Mouse (Mus musculus): Measurements from ENCODE around the gene Srr. TPM values are rescaled to one million over a fixed set of nuclear protein-coding genes. Genes with fewer than 3 reads are reported as not detected.

The Srr gene
- total and polyA plus RNA-seq, 2 experiments: 24.2 to 31.9 TPM

DNA sequence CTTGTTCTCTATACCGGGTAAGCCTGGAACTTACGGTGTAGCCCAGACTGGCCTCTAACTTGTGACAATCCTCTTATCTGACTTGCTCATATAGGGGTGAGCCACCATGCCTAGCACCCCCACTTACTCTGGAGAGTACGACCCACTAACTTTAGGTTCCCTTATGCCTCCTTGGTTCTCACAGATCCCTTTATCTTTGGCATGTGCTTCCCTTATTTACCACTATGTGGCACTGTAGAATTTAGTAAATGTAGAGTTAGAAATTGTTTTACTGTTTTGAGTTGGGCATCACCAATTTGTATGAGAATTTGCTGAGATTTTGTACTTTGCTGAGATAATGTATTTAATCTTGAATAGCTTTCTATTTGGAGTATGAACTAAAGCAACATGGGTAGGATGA is 20.6 kb upstream of the Srr start:
- peak; percentile 39 for DNase-seq (ENCODE audit: extremely low read depth, low read depth, low spot score)
- peaks cover 30% of the 10 kb centered on the region for H3K36me3 ChIP-seq (ENCODE audit: control insufficient read depth, insufficient read depth, low read length)
- WGBS: 83% methylated on average over 3 of the region's 3 CpGs

DNA sequence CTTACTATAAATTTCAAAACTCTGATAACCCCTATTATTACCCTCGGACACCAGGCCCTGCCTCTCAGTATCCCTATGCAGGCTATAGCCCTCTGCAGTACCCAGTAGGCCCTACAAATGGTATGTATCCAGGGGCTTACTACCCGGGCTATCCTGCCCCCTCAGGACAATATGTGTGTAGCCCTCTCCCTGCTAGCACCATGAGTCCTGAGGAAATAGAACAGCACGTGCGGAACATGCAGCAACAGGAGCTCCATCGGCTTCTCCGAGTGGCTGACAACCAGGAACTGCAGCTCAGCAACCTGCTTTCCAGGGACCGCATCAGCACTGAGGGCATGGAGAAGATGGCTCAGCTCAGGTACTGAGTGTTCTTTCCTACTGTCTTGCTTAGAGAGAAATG is 4.6 kb upstream of the Srr start:
- Histone ChIP-seq H3K27ac (replicated peaks; ENCODE audit: insufficient read depth, low read depth, low read length) (no peak overlapping the region), H3K27me3 (ENCODE audit: control insufficient read depth, insufficient read depth, low read length) (no peaks in the 10 kb centered on the region), H3K36me3 (ENCODE audit: control insufficient read depth, insufficient read depth, low read length) (peaks cover 32% of the 10 kb centered on the region), H3K79me2 (ENCODE audit: control insufficient read depth, insufficient read depth, low read length) (peaks cover 13% of the 10 kb centered on the region; the same call in 1 of the 2 replicates), H3K4me3 (ENCODE audit: insufficient read depth, low read depth, low read length) (no peak overlapping the region), H3K9ac (ENCODE audit: low read depth, low read length) (no peak overlapping the region), H3K4me1 (ENCODE audit: control insufficient read depth, insufficient read depth, low read length) (peaks cover 4% of the 10 kb centered on the region; the same call in 1 of the 2 replicates)
- DNase-seq (ENCODE audit: extremely low read depth, low read depth, low spot score): no peak
- 95% methylated on average over 7 of the region's 7 CpGs for WGBS
- no peak for TF ChIP-seq POLR2A (IDR thresholded peaks at IDR 0.05; ENCODE audit: extremely low read depth, insufficient read depth, low read length)
- no peak for TF ChIP-seq CTCF (IDR thresholded peaks at IDR 0.05; ENCODE audit: low read depth, low read length)

More for the DNA sequence above, 20.6 kb upstream of the Srr start:
- Histone ChIP-seq H3K4me3 (ENCODE audit: insufficient read depth, low read depth, low read length) (no peak overlapping the region), H3K27me3 (ENCODE audit: control insufficient read depth, insufficient read depth, low read length) (no peaks in the 10 kb centered on the region), H3K9ac (ENCODE audit: low read depth, low read length) (no peak overlapping the region), H3K79me2 (ENCODE audit: control insufficient read depth, insufficient read depth, low read length) (no peaks in the 10 kb centered on the region), H3K27ac (replicated peaks; ENCODE audit: insufficient read depth, low read depth, low read length) (no peak overlapping the region), H3K4me1 (ENCODE audit: control insufficient read depth, insufficient read depth, low read length) (peaks cover 4% of the 10 kb centered on the region; the same call in 1 of the 2 replicates)
- TF ChIP-seq POLR2A (IDR thresholded peaks at IDR 0.05; ENCODE audit: extremely low read depth, insufficient read depth, low read length): no peak
- no peak for TF ChIP-seq CTCF (IDR thresholded peaks at IDR 0.05; ENCODE audit: low read depth, low read length)

DNA sequence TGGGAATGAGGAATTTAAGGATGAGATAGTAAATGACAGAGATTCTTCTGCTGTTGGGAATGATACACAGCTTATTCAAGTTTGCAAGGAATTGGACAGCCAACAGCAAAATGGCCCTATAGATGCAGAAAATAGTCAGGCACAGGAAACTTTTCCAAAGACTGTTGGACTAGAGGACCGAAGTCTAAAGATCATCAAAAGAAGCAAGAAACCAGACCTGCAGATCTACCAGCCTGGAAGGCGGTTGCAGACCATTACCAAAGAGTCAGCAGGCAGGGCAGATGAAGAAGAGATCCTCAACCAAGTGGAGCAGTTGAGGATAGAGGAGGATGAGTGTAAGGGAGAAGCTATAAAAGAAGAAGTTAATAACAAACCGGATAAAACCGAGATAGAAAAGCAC is 3.4 kb upstream of the Srr start:
- DNase-seq (ENCODE audit: extremely low read depth, low read depth, low spot score): peak; percentile 64
- Histone ChIP-seq H3K79me2 (ENCODE audit: control insufficient read depth, insufficient read depth, low read length) (peaks cover 13% of the 10 kb centered on the region; the same call in 1 of the 2 replicates), H3K4me3 (ENCODE audit: insufficient read depth, low read depth, low read length) (no peak overlapping the region), H3K36me3 (ENCODE audit: control insufficient read depth, insufficient read depth, low read length) (peaks cover 22% of the 10 kb centered on the region), H3K27me3 (ENCODE audit: control insufficient read depth, insufficient read depth, low read length) (no peaks in the 10 kb centered on the region), H3K4me1 (ENCODE audit: control insufficient read depth, insufficient read depth, low read length) (peaks cover 4% of the 10 kb centered on the region; the same call in 1 of the 2 replicates), H3K27ac (replicated peaks; ENCODE audit: insufficient read depth, low read depth, low read length) (no peak overlapping the region), H3K9ac (ENCODE audit: low read depth, low read length) (no peak overlapping the region)
- TF ChIP-seq POLR2A (IDR thresholded peaks at IDR 0.05; ENCODE audit: extremely low read depth, insufficient read depth, low read length) (no peak), CTCF (IDR thresholded peaks at IDR 0.05; ENCODE audit: low read depth, low read length) (no peak)
- WGBS: 66% methylated on average over 4 of the region's 4 CpGs

DNA sequence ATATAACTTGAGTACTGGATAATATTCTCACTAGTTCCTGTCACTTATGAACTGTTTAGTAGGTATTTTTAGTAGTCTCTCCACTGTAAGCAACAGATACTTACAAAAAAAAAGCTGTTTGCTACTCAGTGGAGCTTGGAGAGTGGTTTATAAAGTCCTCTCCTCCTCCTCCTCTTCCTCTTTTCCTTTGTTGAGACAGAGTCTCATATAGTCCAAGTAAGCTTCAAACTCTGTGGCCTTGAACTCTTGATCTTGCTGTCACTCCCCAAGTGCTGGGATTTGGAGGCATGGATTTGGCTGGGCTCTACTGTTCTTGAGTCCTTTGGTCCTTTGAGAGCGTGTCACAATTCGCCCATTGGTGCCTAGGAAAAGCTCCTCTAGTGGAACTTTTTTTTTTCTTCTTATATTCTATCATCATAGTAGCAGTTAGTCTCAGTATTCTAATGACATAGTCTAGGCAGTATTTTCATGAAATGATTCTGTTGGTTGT is 1.5 kb upstream of the Srr start:
- WGBS: 22% methylated on average over 2 of the region's 2 CpGs
- no peak for TF ChIP-seq CTCF (IDR thresholded peaks at IDR 0.05; ENCODE audit: low read depth, low read length)
- H3K27ac ChIP-seq (replicated peaks; ENCODE audit: insufficient read depth, low read depth, low read length): no peak overlapping the region

DNA sequence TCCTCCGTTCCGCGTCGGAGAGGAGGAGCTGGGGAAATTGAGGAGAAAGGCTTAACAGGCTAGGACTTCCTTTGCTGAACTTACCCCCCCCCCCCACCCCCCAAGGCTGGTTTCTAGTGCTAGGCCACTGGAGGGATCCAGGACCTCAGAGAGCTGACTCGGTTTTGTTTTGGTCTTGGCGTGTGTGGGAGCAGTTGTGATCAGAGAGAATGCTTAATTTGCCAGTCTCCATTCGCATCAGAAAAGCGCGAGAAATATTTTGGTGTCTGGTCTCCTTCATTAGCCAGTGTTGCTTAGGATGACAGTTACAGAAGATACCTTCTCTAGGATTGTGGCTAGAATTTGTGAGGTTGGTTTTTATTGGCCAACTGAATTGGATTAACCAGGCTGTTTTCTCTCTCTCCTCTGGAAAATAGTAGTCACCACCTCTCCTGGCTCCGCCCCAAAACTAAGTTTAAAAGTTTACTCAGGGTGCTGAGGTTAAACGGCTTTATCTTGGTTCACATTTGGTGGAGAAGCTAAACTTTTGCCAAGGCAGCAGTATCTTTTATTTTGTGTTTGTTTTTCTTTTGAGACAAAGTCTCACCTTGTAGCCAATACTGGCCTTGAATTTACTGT is 749 bp upstream of the Srr start:
- peak; percentile 98 for DNase-seq (ENCODE audit: extremely low read depth, low read depth, low spot score)
- peaks cover 13% of the 10 kb centered on the region; the same call in 1 of the 2 replicates for H3K79me2 ChIP-seq (ENCODE audit: control insufficient read depth, insufficient read depth, low read length)
- H3K36me3 ChIP-seq (ENCODE audit: control insufficient read depth, insufficient read depth, low read length): peaks cover 4% of the 10 kb centered on the region; the same call in 1 of the 2 replicates
- H3K4me1 ChIP-seq (ENCODE audit: control insufficient read depth, insufficient read depth, low read length): peaks cover 4% of the 10 kb centered on the region; the same call in 1 of the 2 replicates
- H3K27me3 ChIP-seq (ENCODE audit: control insufficient read depth, insufficient read depth, low read length): no peaks in the 10 kb centered on the region
- WGBS: 2% methylated on average over 11 of the region's 11 CpGs
- peak overlapping the region; percentile 67 for H3K4me3 ChIP-seq (ENCODE audit: insufficient read depth, low read depth, low read length)
- no peak for TF ChIP-seq POLR2A (IDR thresholded peaks at IDR 0.05; ENCODE audit: extremely low read depth, insufficient read depth, low read length)
- no peak for TF ChIP-seq CTCF (IDR thresholded peaks at IDR 0.05; ENCODE audit: low read depth, low read length)
- H3K9ac ChIP-seq (ENCODE audit: low read depth, low read length): peak overlapping the region; percentile 89
- H3K27ac ChIP-seq (replicated peaks; ENCODE audit: insufficient read depth, low read depth, low read length): peak overlapping the region; percentile 96

More for the DNA sequence above, 1.5 kb upstream of the Srr start:
- H3K27me3 ChIP-seq (ENCODE audit: control insufficient read depth, insufficient read depth, low read length): no peaks in the 10 kb centered on the region
- peak; percentile 76 for DNase-seq (ENCODE audit: extremely low read depth, low read depth, low spot score)
- no peak overlapping the region for H3K9ac ChIP-seq (ENCODE audit: low read depth, low read length)
- H3K79me2 ChIP-seq (ENCODE audit: control insufficient read depth, insufficient read depth, low read length): peaks cover 13% of the 10 kb centered on the region; the same call in 1 of the 2 replicates
- H3K36me3 ChIP-seq (ENCODE audit: control insufficient read depth, insufficient read depth, low read length): peaks cover 10% of the 10 kb centered on the region; the same call in 1 of the 2 replicates
- peaks cover 4% of the 10 kb centered on the region; the same call in 1 of the 2 replicates for H3K4me1 ChIP-seq (ENCODE audit: control insufficient read depth, insufficient read depth, low read length)
- H3K4me3 ChIP-seq (ENCODE audit: insufficient read depth, low read depth, low read length): no peak overlapping the region

DNA sequence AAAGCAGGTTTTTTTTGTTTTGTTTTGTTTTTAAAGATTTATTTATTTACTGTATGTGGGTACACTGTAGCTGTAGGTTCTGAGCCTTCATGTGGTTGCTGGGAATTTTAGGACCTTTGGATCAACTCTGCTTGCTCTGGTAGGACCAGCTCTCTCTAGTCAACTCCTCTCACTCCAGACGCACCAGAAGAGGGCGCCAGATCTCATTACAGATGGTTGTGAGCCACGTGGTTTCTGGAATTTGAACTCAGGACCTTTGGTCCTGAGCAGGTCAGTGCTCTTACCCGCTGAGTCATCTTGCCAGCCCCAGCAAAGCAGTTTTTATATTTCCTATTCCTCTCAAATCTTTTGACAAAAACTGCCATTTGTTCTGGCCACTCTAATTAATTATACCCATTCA is 1.6 kb downstream of the Srr start:
- Histone ChIP-seq H3K79me2 (ENCODE audit: control insufficient read depth, insufficient read depth, low read length) (peaks cover 3% of the 10 kb centered on the region; the same call in 1 of the 2 replicates), H3K4me1 (ENCODE audit: control insufficient read depth, insufficient read depth, low read length) (peaks cover 7% of the 10 kb centered on the region; the same call in 1 of the 2 replicates), H3K4me3 (ENCODE audit: insufficient read depth, low read depth, low read length) (peak overlapping the region; percentile 67; the same call in 1 of the 2 replicates), H3K36me3 (ENCODE audit: control insufficient read depth, insufficient read depth, low read length) (peaks cover 19% of the 10 kb centered on the region), H3K27me3 (ENCODE audit: control insufficient read depth, insufficient read depth, low read length) (no peaks in the 10 kb centered on the region), H3K9ac (ENCODE audit: low read depth, low read length) (no peak overlapping the region), H3K27ac (replicated peaks; ENCODE audit: insufficient read depth, low read depth, low read length) (peak overlapping the region; percentile 93)
- peak; percentile 86 for DNase-seq (ENCODE audit: extremely low read depth, low read depth, low spot score)
- no peak for TF ChIP-seq POLR2A (IDR thresholded peaks at IDR 0.05; ENCODE audit: extremely low read depth, insufficient read depth, low read length)
- TF ChIP-seq CTCF (IDR thresholded peaks at IDR 0.05; ENCODE audit: low read depth, low read length): peak; percentile 61
- WGBS: 7% methylated on average over 4 of the region's 4 CpGs
